In genomic region chr17:30626719-30627118, GRCm38 (mm10) we compare ENCODE assay signal across 7 mouse cellular contexts. TPM values are rescaled to one million over a fixed set of nuclear protein-coding genes. Genes with fewer than 3 reads are reported as not detected.
DNase-seq lines count a peak whose midpoint lies in the region; ATAC-seq and TF ChIP-seq lines count a peak whose summit lies in the region.
"Not testable (repeated sequence)": the region's sequence is repeated elsewhere in the genome, so short reads cannot be mapped to it uniquely, and the experiment has no call there.

TSS of gene Glo1 (minus strand) at chr17:30626871.

- H3K27ac ChIP-seq in bone marrow, adult 2 months (ENCODE audit: control insufficient read depth, insufficient read depth, low read depth, low read length, poor library complexity); forebrain, embryonic 14.5 days (ENCODE audit: low read depth, low read length); heart, embryonic 12.5 days (ENCODE audit: poor library complexity, severe bottlenecking); neural tube, embryonic 11.5 days (ENCODE audit: low read depth, low read length): not testable (repeated sequence)

- TF ChIP-seq POLR2A in bone marrow, adult 2 months (IDR thresholded peaks at IDR 0.05; ENCODE audit: borderline replicate concordance, control insufficient read depth, low read depth, low read length); lung, adult 2 months (IDR thresholded peaks at IDR 0.05; ENCODE audit: borderline replicate concordance, extremely low read depth, low read depth, low read length): not testable (repeated sequence)

- not testable (repeated sequence) for DNase-seq in forebrain, embryonic 14.5 days (ENCODE audit: low spot score); left cerebral cortex, adult 8-10 months (ENCODE audit: low spot score in 2 of 2); lung, adult 2 months; neural tube, embryonic 11.5 days (ENCODE audit: low spot score)

- not testable (repeated sequence) for H3K4me2 ChIP-seq in forebrain, embryonic 14.5 days (ENCODE audit: low read length); heart, embryonic 12.5 days; neural tube, embryonic 11.5 days (ENCODE audit: low read depth)

- not testable (repeated sequence) for H3K9me3 ChIP-seq in forebrain, embryonic 14.5 days (replicated peaks; ENCODE audit: control insufficient read depth, low read length); heart, embryonic 12.5 days (replicated peaks); neural tube, embryonic 11.5 days (ENCODE audit: control insufficient read depth, low read length)

- TF ChIP-seq CTCF in bone marrow, adult 2 months (IDR thresholded peaks at IDR 0.05; ENCODE audit: control insufficient read depth, insufficient read depth, low read length); lung, adult 2 months (IDR thresholded peaks at IDR 0.05; ENCODE audit: insufficient read depth, low read length): not testable (repeated sequence)

- not testable (repeated sequence) for H3K9ac ChIP-seq in forebrain, embryonic 14.5 days (ENCODE audit: low read length); heart, embryonic 12.5 days; neural tube, embryonic 11.5 days (ENCODE audit: low read length)

- not testable (repeated sequence) for H3K27me3 ChIP-seq in forebrain, embryonic 14.5 days (replicated peaks; ENCODE audit: control insufficient read depth, insufficient read depth, low read length); heart, embryonic 12.5 days (replicated peaks); neural tube, embryonic 11.5 days (ENCODE audit: control insufficient read depth, insufficient read depth, low read length)

- H3K4me3 ChIP-seq in bone marrow, adult 2 months (replicated peaks; ENCODE audit: control insufficient read depth, low read depth, low read length); forebrain, embryonic 14.5 days (ENCODE audit: low read depth, low read length); heart, embryonic 12.5 days; lung, adult 2 months (replicated peaks; ENCODE audit: extremely low read depth, low read depth, low read length); neural tube, embryonic 11.5 days (ENCODE audit: low read depth, low read length): not testable (repeated sequence)

- H3K4me1 ChIP-seq in bone marrow, adult 2 months (ENCODE audit: control insufficient read depth, insufficient read depth, low read length); forebrain, embryonic 14.5 days (ENCODE audit: control insufficient read depth, insufficient read depth, low read length); heart, embryonic 12.5 days (replicated peaks); lung, adult 2 months (ENCODE audit: control insufficient read depth, insufficient read depth, low read length); neural tube, embryonic 11.5 days (ENCODE audit: control insufficient read depth, insufficient read depth, low read length): not testable (repeated sequence)

- ATAC-seq in forebrain, embryonic 14.5 days; heart, embryonic 12.5 days (ENCODE audit: insufficient number of reproducible peaks, low FRiP score); neural tube, embryonic 11.5 days (ENCODE audit: insufficient read depth, low FRiP score, low TSS enrichment): not testable (repeated sequence)
- peak; percentile 68 for ATAC-seq in inflammation-experienced regulatory T-cells, adult 6 months

- WGBS in bone marrow, adult 2 months, result no CpG with 5 or more reads among the region's 20 CpGs
- no CpG with 5 or more reads among the region's 20 CpGs for WGBS in forebrain, embryonic 14.5 days
- no CpG with 5 or more reads among the region's 20 CpGs for WGBS in heart, embryonic 12.5 days
- no CpG with 5 or more reads among the region's 20 CpGs for WGBS in lung, adult 2 months
- WGBS in neural tube, embryonic 11.5 days, result no CpG with 5 or more reads among the region's 20 CpGs

- not testable (repeated sequence) for H3K36me3 ChIP-seq in forebrain, embryonic 14.5 days (ENCODE audit: control insufficient read depth, insufficient read depth, low read length); heart, embryonic 12.5 days; neural tube, embryonic 11.5 days (ENCODE audit: control insufficient read depth, insufficient read depth, low read length)

RNA-seq across cellular contexts. Expression of gene Glo1, which starts in this region (rescaled TPM):
- polyA plus RNA-seq in bone marrow, adult 2 months (2011; ENCODE audit: insufficient read depth, insufficient read length, low replicate concordance, missing spikeins), result 65.2 and 80.9 TPM in 2 replicates
- polyA plus RNA-seq in forebrain, embryonic 14.5 days (2014; fragmentation: Nextera tagmentation; extraction: Ambion mirVana), result 210 TPM in 2 replicates
- polyA plus RNA-seq in heart, embryonic 12.5 days (2016; fragmentation: Nextera tagmentation; extraction: Ambion mirVana), result 232 and 236 TPM in 2 replicates
- 100 to 1,000 TPM; 115 to 125 (median 121) TPM for polyA plus RNA-seq in inflammation-experienced regulatory T-cells, adult 6 months (2017; shearing (Covaris generic))
- total RNA-seq in left cerebral cortex, adult 8-10 months (2022), result 100 to 1,000 TPM; 157 to 162 (median 161) TPM
- 24.0 and 38.3 TPM in 2 replicates for polyA plus RNA-seq in lung, adult 2 months (2012; rRNA removed)
- 211 and 214 TPM in 2 replicates for polyA plus RNA-seq in neural tube, embryonic 11.5 days (2014; fragmentation: Nextera tagmentation; extraction: Ambion mirVana)
